Mouse (Mus musculus): Measurements from ENCODE around the gene Lhfpl4. TPM values are rescaled to one million over a fixed set of nuclear protein-coding genes. Genes with fewer than 3 reads are reported as not detected.

The Lhfpl4 gene
- 0.06 TPM for polyA plus RNA-seq (2015; fragmentation: Illumina TruSeq; extraction: RNeasy Lipid Tissue Mini Kit (QIAGEN cat#74804); ENCODE audit: insufficient read depth, low replicate concordance)

GRCm38 (mm10) chr6:113194841-113195595 is at the start of gene Lhfpl4:
Lhfpl4 (minus strand) TSS chr6:113195384.

DNA sequence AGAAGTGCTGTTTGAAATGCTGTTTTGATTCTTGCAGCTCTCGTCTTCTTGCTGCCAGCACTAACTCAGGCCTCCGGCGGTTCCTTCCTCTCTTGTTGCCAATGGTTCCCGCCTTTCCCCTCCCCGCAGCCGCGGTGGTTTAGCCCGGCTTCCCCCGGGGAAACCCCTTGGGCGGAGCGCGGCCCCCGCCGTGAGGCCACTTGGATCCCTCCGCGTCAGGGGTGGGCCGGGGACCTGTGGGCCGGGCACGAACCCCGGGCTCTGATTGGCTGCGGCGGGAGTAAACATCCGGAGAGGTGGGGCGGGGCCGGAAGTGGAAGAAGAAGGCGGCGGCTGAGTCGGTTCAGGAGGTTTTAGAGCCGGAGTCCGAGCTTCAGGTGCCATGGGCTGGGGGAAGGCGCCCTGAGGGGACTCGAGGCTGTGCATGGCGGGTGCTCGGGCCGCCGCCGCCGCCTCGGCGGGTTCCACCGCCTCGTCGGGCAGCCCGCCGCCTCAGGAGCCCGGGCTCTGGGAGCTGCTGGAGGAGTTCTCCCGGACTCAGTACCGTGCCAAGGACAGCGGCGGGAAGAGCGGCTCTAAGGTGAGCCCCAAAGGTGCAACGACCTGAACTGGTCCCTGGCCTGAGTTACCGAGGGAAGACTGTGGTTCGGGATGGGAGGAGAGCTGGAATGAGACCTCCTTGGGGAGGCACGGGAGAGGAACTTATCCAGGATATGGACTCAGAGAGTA is 42.5 kb upstream of the Lhfpl4 start, which contains the start of gene Mtmr14:
Mtmr14 (plus strand) TSS at position 302 of the 729 bp plus-strand sequence.

Other genes starting within 250 kb of the Lhfpl4 start
- 6.9 TPM for gene Srgap3, start 248.1 kb downstream of the Lhfpl4 start, polyA plus RNA-seq (2015; fragmentation: Illumina TruSeq; extraction: RNeasy Lipid Tissue Mini Kit (QIAGEN cat#74804); ENCODE audit: insufficient read depth, low replicate concordance)
- 88.0 TPM for gene Thumpd3, start 149.2 kb downstream of the Lhfpl4 start, polyA plus RNA-seq (2015; fragmentation: Illumina TruSeq; extraction: RNeasy Lipid Tissue Mini Kit (QIAGEN cat#74804); ENCODE audit: insufficient read depth, low replicate concordance)
- gene Setd5, start 118.0 kb downstream of the Lhfpl4 start, polyA plus RNA-seq (2015; fragmentation: Illumina TruSeq; extraction: RNeasy Lipid Tissue Mini Kit (QIAGEN cat#74804); ENCODE audit: insufficient read depth, low replicate concordance) = 105 TPM
- gene Mtmr14, start 42.5 kb upstream of the Lhfpl4 start, polyA plus RNA-seq (2015; fragmentation: Illumina TruSeq; extraction: RNeasy Lipid Tissue Mini Kit (QIAGEN cat#74804); ENCODE audit: insufficient read depth, low replicate concordance) = 45.3 TPM
- gene Cpne9, start 86.9 kb upstream of the Lhfpl4 start, polyA plus RNA-seq (2015; fragmentation: Illumina TruSeq; extraction: RNeasy Lipid Tissue Mini Kit (QIAGEN cat#74804); ENCODE audit: insufficient read depth, low replicate concordance) = 0.22 TPM
- 28.8 TPM for gene Brpf1, start 111.8 kb upstream of the Lhfpl4 start, polyA plus RNA-seq (2015; fragmentation: Illumina TruSeq; extraction: RNeasy Lipid Tissue Mini Kit (QIAGEN cat#74804); ENCODE audit: insufficient read depth, low replicate concordance)
- 8.3 TPM for gene Ogg1, start 131.6 kb upstream of the Lhfpl4 start, polyA plus RNA-seq (2015; fragmentation: Illumina TruSeq; extraction: RNeasy Lipid Tissue Mini Kit (QIAGEN cat#74804); ENCODE audit: insufficient read depth, low replicate concordance)
- gene Camk1, start 148.6 kb upstream of the Lhfpl4 start, polyA plus RNA-seq (2015; fragmentation: Illumina TruSeq; extraction: RNeasy Lipid Tissue Mini Kit (QIAGEN cat#74804); ENCODE audit: insufficient read depth, low replicate concordance) = 26.1 TPM
- gene Tada3, start 182.5 kb upstream of the Lhfpl4 start, polyA plus RNA-seq (2015; fragmentation: Illumina TruSeq; extraction: RNeasy Lipid Tissue Mini Kit (QIAGEN cat#74804); ENCODE audit: insufficient read depth, low replicate concordance) = 7.6 TPM
- 323 TPM for gene Arpc4, start 182.7 kb upstream of the Lhfpl4 start, polyA plus RNA-seq (2015; fragmentation: Illumina TruSeq; extraction: RNeasy Lipid Tissue Mini Kit (QIAGEN cat#74804); ENCODE audit: insufficient read depth, low replicate concordance)
- 14.6 TPM for gene Ttll3, start 193.9 kb upstream of the Lhfpl4 start, polyA plus RNA-seq (2015; fragmentation: Illumina TruSeq; extraction: RNeasy Lipid Tissue Mini Kit (QIAGEN cat#74804); ENCODE audit: insufficient read depth, low replicate concordance)
- 3.2 TPM for gene Rpusd3, start 224.0 kb upstream of the Lhfpl4 start, polyA plus RNA-seq (2015; fragmentation: Illumina TruSeq; extraction: RNeasy Lipid Tissue Mini Kit (QIAGEN cat#74804); ENCODE audit: insufficient read depth, low replicate concordance)
- 1.0 TPM for gene Cidec, start 240.4 kb upstream of the Lhfpl4 start, polyA plus RNA-seq (2015; fragmentation: Illumina TruSeq; extraction: RNeasy Lipid Tissue Mini Kit (QIAGEN cat#74804); ENCODE audit: insufficient read depth, low replicate concordance)
- 36.6 TPM for gene Jagn1, start 247.2 kb upstream of the Lhfpl4 start, polyA plus RNA-seq (2015; fragmentation: Illumina TruSeq; extraction: RNeasy Lipid Tissue Mini Kit (QIAGEN cat#74804); ENCODE audit: insufficient read depth, low replicate concordance)

All from spleen, adult 10 weeks (tissue).